Mouse (Mus musculus): ENCODE results near the gene Nfkbie.

DNA sequence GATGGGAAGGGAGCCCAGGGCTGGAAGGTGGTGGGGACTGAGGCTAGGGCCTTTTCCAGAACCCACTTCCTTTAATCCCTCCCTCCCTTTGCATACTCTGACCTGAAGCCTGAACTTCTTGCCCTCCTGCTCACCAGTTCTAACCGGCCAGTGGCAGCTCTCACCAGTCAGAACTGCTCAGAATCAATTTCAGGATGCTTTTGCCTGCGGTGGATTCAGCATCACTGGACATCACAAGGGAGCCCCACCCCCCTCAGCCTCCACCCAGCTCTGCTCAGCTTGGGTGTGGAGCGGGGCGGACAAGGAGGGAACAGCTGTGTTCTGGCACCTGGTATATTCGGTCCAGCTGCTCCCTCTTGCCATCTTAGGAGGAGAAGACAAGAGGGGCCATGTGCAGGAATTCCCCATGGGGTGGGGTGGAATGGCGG lies 46.4 kb downstream of the Nfkbie start, which contains the start of gene Mymx:
- TF ChIP-seq CTCF (conservative IDR thresholded peaks at IDR 0.05; ENCODE audit: low read length) = no peak
- no peak for TF ChIP-seq NANOG (IDR thresholded peaks at IDR 0.05; ENCODE audit: borderline replicate concordance, low read length)
